Mouse (Mus musculus) small intestine, adult 2 months (tissue): ENCODE measurements at regions not wholly inside any gene's neighbourhood (a gene's known extent, or its start where the extent isn't known, plus 50 kb on each side); places are given as distances from the start of the nearest gene placed in this dataset.

Experiments used
- CTCF ChIP-seq: fragments of 200-500 bp; IDR thresholded peaks from 2 replicates; pipeline ENCODE4 v1.5.1; 2012; ENCODE audit warnings: low read depth, mild to moderate bottlenecking, control low read depth, inconsistent platforms, low read length, moderate library complexity, mixed read lengths; ENCODE audit not compliant: insufficient replicate concordance, insufficient read length; ENCODE audit errors: extremely low read depth
- POLR2A ChIP-seq: fragments of 200-500 bp; IDR thresholded peaks from 2 replicates; pipeline ENCODE4 v1.6.1; 2012; ENCODE audit warnings: low read depth, mild to moderate bottlenecking, control low read depth, inconsistent platforms, low read length, moderate library complexity

DNA sequence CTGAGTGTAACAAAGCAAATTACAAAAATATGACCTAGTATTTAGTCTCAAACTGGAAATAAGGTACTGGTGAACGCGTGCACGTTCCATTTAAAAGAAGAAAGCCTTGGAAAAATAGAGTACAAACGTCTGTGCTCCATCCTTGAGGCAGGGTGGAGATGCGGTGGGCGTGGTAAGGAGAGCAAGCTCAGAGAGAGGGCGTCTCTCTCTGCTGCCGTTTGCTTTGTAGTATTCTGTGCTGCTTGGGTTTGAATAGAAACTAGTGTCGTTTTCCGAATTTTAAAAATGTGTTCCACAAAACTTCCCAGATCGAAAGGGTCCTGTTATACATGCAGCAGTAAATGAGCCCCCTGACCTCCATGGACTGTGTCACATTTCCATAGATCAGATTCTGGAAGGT is 69.1 kb upstream of the Prr23a1 start:
- no peak for TF ChIP-seq POLR2A
- TF ChIP-seq CTCF, result no peak
